Mouse (Mus musculus) liver, adult 2 months (tissue): ENCODE data around the gene Tmem205. TPM values are rescaled to one million over a fixed set of nuclear protein-coding genes. Genes with fewer than 3 reads are reported as not detected.
A peak's percentile ranks its signal among the peaks of the same experiment; 100 is the strongest.

Experiments
- DNase-seq: peaks from one replicate; pipeline ENCODE4 v3.0.0-alpha.2; 2011; ENCODE audit warnings: low read depth, low spot score; ENCODE audit errors: extremely low read depth
- H3K27ac ChIP-seq: fragments of 200-500 bp; replicated peaks from 2 replicates; pipeline ENCODE4 v1.5.1; 2012; ENCODE audit warnings: low read depth, mild to moderate bottlenecking, control low read depth, inconsistent platforms, low read length; ENCODE audit not compliant: insufficient read depth
- H3K27me3 ChIP-seq: fragments of 200-500 bp; 2 replicates; pipeline ENCODE4 v1.6.1; 2012; ENCODE audit warnings: mild to moderate bottlenecking, moderate library complexity, low read length, inconsistent platforms; ENCODE audit not compliant: control insufficient read depth, insufficient read depth
- H3K36me3 ChIP-seq: fragments of 200-500 bp; 2 replicates; pipeline ENCODE4 v1.6.1; 2012; ENCODE audit warnings: low read length, inconsistent platforms; ENCODE audit not compliant: control insufficient read depth, insufficient read depth
- H3K4me1 ChIP-seq: fragments of 200-500 bp; 2 replicates; pipeline ENCODE4 v1.6.1; 2011; ENCODE audit warnings: low read length; ENCODE audit not compliant: control insufficient read depth, insufficient read depth
- H3K4me3 ChIP-seq: fragments of 200-500 bp; 2 replicates; pipeline ENCODE4 v1.5.1; 2011; ENCODE audit warnings: low read depth, mild to moderate bottlenecking, control low read depth, low read length, moderate library complexity; ENCODE audit not compliant: insufficient read depth
- H3K79me2 ChIP-seq: fragments of 200-500 bp; 2 replicates; pipeline ENCODE4 v1.6.1; 2012; ENCODE audit warnings: inconsistent platforms, mild to moderate bottlenecking, low read length, moderate library complexity; ENCODE audit not compliant: control insufficient read depth, insufficient read depth
- H3K9ac ChIP-seq: fragments of 200-500 bp; 2 replicates; pipeline ENCODE4 v1.6.1; 2012; ENCODE audit warnings: low read depth, mild to moderate bottlenecking, control low read depth, inconsistent platforms, low read length
- CTCF ChIP-seq: fragments of 200-500 bp; IDR thresholded peaks from 2 replicates; pipeline ENCODE4 v1.5.1; 2011; ENCODE audit warnings: low read depth, low read length, control low read depth
- POLR2A ChIP-seq: fragments of 200-500 bp; IDR thresholded peaks from 2 replicates; pipeline ENCODE4 v1.6.1; 2011; ENCODE audit warnings: low read length, control low read depth; ENCODE audit not compliant: insufficient read depth; ENCODE audit errors: extremely low read depth
- WGBS: fragments of 180-500 bp; shearing (Covaris S2); methylation state at CpG from one replicate; pipeline ENCODE4 v1.1.7; 2018; 5-methylcytosine and 5-hydroxymethylcytosine counted together
- polyA plus RNA-seq: library from polyadenylated mRNA; depleted of rRNA; stranded (reverse); fragments of >200 nt; gene quantifications from 2 replicates; pipeline ENCODE4 v1.2.3, GENCODE M21; 2012
- total RNA-seq: library from RNA; depleted of rRNA; stranded (reverse); fragments of >200 nt; gene quantifications from 2 replicates; pipeline ENCODE4 v1.2.3, GENCODE M21; 2014

Tmem205 gene
- total and polyA plus RNA-seq, 2 experiments: 970 to 1,979 TPM

GRCm38 (mm10) chr9:21934021-21934420 is 6.7 kb upstream of the Tmem205 start:
- H3K4me1 ChIP-seq: no peaks in the 10 kb centered on the region
- no peak overlapping the region for H3K9ac ChIP-seq
- H3K79me2 ChIP-seq: no peaks in the 10 kb centered on the region
- no peak overlapping the region for H3K27ac ChIP-seq
- no peak for DNase-seq
- no peak overlapping the region for H3K4me3 ChIP-seq
- no peaks in the 10 kb centered on the region for H3K27me3 ChIP-seq
- no peaks in the 10 kb centered on the region for H3K36me3 ChIP-seq
- WGBS: 97% methylated on average over 12 of the region's 12 CpGs
- TF ChIP-seq POLR2A: no peak
- TF ChIP-seq CTCF: no peak

- TF ChIP-seq CTCF (no peak), POLR2A (no peak)
- Histone ChIP-seq H3K27ac (no peak overlapping the region), H3K79me2 (no peaks in the 10 kb centered on the region), H3K27me3 (no peaks in the 10 kb centered on the region), H3K4me3 (no peak overlapping the region), H3K9ac (no peak overlapping the region), H3K36me3 (no peaks in the 10 kb centered on the region), H3K4me1 (0 out of 2 replicates have a peak, but pooled peaks cover 1% of the 10 kb centered on the region)
- 89% methylated on average over 12 of the region's 12 CpGs for WGBS
- no peak for DNase-seq
Observed at GRCm38 (mm10) chr9:21932445-21933137, 5.2 kb upstream of the Tmem205 start.

DNA sequence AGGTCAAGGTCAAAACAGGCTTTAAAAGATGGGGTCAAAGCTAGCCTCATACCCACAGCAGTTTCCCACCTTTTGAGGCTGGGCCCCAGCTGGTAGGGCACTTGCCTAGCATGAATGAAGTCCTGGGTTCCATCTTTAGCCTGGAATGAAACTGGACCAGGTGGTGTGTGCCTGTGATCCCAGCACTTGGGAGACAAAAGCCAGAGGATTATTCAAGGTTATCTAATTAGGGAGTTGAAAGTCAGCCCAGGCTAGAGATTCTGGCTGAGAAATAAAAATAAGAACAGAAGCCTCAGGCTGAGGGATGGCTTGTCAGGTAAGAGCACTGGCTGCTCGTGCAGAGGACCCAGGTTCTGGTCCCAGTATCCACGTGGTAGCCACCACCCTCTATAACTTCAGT is 4.7 kb upstream of the Tmem205 start:
- H3K36me3 ChIP-seq: no peaks in the 10 kb centered on the region
- no peak overlapping the region for H3K4me3 ChIP-seq
- WGBS: 87% methylated on average over 2 of the region's 2 CpGs
- 0 out of 2 replicates have a peak, but pooled peaks cover 1% of the 10 kb centered on the region for H3K4me1 ChIP-seq
- H3K27me3 ChIP-seq: no peaks in the 10 kb centered on the region
- H3K27ac ChIP-seq: no peak overlapping the region
- H3K9ac ChIP-seq: no peak overlapping the region
- no peaks in the 10 kb centered on the region for H3K79me2 ChIP-seq
- no peak for TF ChIP-seq CTCF
- TF ChIP-seq POLR2A: no peak
- no peak for DNase-seq

DNA sequence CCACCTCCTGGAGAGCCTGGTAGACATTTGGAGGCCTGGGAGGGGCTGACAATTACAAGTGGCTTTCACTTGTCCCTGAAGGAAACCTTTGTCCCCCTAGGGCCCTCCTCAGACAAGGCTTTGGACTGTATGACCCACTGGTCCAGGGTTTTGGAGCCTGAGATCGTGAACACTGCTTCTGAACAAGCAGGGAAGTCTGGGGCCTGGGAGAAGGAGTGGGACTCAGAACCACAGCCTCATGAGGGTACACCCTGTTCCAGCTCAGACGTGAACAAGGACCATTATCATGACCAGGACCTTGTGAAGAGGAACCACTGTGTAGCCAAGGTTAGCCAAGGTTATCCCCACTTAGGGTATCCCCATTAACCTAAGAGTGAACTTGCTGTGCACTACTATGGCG is 1.9 kb upstream of the Tmem205 start:
- no peak overlapping the region for H3K27ac ChIP-seq
- peaks cover 7% of the 10 kb centered on the region; the same call in 1 of the 2 replicates for H3K36me3 ChIP-seq
- H3K79me2 ChIP-seq: no peaks in the 10 kb centered on the region; the same call in 1 of the 2 replicates
- no peak overlapping the region for H3K4me3 ChIP-seq
- WGBS: 94% methylated on average over 3 of the region's 3 CpGs
- no peak for TF ChIP-seq POLR2A
- TF ChIP-seq CTCF: no peak
- H3K4me1 ChIP-seq: peaks cover 8% of the 10 kb centered on the region
- H3K9ac ChIP-seq: no peak overlapping the region
- no peaks in the 10 kb centered on the region for H3K27me3 ChIP-seq
- no peak for DNase-seq

- Histone ChIP-seq H3K27me3 (no peaks in the 10 kb centered on the region), H3K9ac (peak overlapping the region; percentile 76), H3K4me1 (peaks cover 14% of the 10 kb centered on the region), H3K4me3 (peak overlapping the region; percentile 65), H3K36me3 (peaks cover 12% of the 10 kb centered on the region), H3K27ac (peak overlapping the region; percentile 98), H3K79me2 (no peaks in the 10 kb centered on the region; the same call in 1 of the 2 replicates)
- DNase-seq: peak; percentile 40
- under 1% methylated on average over 6 of the region's 6 CpGs for WGBS
- TF ChIP-seq CTCF: no peak
- TF ChIP-seq POLR2A: no peak
Observed at GRCm38 (mm10) chr9:21926784-21927183, 572 bp downstream of the Tmem205 start.

- Histone ChIP-seq H3K4me3 (peak overlapping the region; percentile 65), H3K4me1 (peaks cover 17% of the 10 kb centered on the region), H3K27me3 (no peaks in the 10 kb centered on the region), H3K9ac (peak overlapping the region; percentile 89), H3K36me3 (peaks cover 12% of the 10 kb centered on the region), H3K27ac (peak overlapping the region; percentile 98), H3K79me2 (no peaks in the 10 kb centered on the region; the same call in 1 of the 2 replicates)
- TF ChIP-seq POLR2A: no peak
- no peak for TF ChIP-seq CTCF
- 8% methylated on average over 6 of the region's 6 CpGs for WGBS
- peak; percentile 79 for DNase-seq
Observed at GRCm38 (mm10) chr9:21926155-21926554, 1.2 kb downstream of the Tmem205 start.
